Mouse (Mus musculus) ES-Bruce4 (cell line): ENCODE data around the gene Inka2. TPM values are rescaled to one million over a fixed set of nuclear protein-coding genes. Genes with fewer than 3 reads are reported as not detected.

Source experiments
- H3K27ac ChIP-seq: 2 replicates; pipeline ENCODE4 v1.5.1; 2012; ENCODE audit warnings: low read length, inconsistent platforms; ENCODE audit not compliant: insufficient read depth
- H3K27me3 ChIP-seq: 2 replicates; pipeline ENCODE4 v1.6.1; 2012; ENCODE audit warnings: mild to moderate bottlenecking, low read length, inconsistent platforms; ENCODE audit not compliant: control insufficient read depth, poor library complexity, insufficient read depth, severe bottlenecking
- H3K36me3 ChIP-seq: 2 replicates; pipeline ENCODE4 v1.6.1; 2012; ENCODE audit warnings: inconsistent platforms, mild to moderate bottlenecking, low read length, moderate library complexity; ENCODE audit not compliant: control insufficient read depth, poor library complexity, insufficient read depth, severe bottlenecking
- H3K4me1 ChIP-seq: one replicate; pipeline ENCODE4 v1.8.1; 2011; ENCODE audit warnings: low read length; ENCODE audit not compliant: control insufficient read depth, insufficient read depth
- H3K4me3 ChIP-seq: 2 replicates; pipeline ENCODE4 v1.5.1; 2011; ENCODE audit warnings: low read depth, mild to moderate bottlenecking, low read length
- H3K9ac ChIP-seq: 2 replicates; pipeline ENCODE4 v1.6.1; 2012; ENCODE audit warnings: low read depth, mild to moderate bottlenecking, inconsistent platforms; ENCODE audit not compliant: poor library complexity, severe bottlenecking
- H3K9me3 ChIP-seq: replicated peaks from 2 replicates; pipeline ENCODE4 v1.6.1; 2012; ENCODE audit warnings: mild to moderate bottlenecking, low read length, inconsistent platforms; ENCODE audit not compliant: control insufficient read depth, poor library complexity, insufficient read depth, severe bottlenecking
- CTCF ChIP-seq: IDR thresholded peaks from one replicate; pipeline ENCODE4 v1.8.1; 2011; ENCODE audit warnings: low read depth, low read length
- EP300 ChIP-seq: IDR thresholded peaks from 2 replicates; pipeline ENCODE4 v1.6.1; 2011; ENCODE audit warnings: low read depth, low read length; ENCODE audit not compliant: insufficient read depth
- POLR2A ChIP-seq: IDR thresholded peaks from one replicate; pipeline ENCODE4 v1.8.1; 2011; ENCODE audit warnings: low read length; ENCODE audit not compliant: insufficient read depth
- polyA plus RNA-seq: library from polyadenylated mRNA; stranded (reverse); fragments of >200 nt; gene quantifications from 2 replicates; pipeline ENCODE4 v1.2.4, GENCODE M21; 2011; ENCODE audit warnings: low read depth; ENCODE audit not compliant: missing spikeins, insufficient read depth, insufficient read length

The Inka2 gene
- polyA plus RNA-seq, 1 experiment: 4.3 TPM

GRCm38 (mm10) chr3:105769380-105769779 lies 65.0 kb downstream of the Inka2 start:
- no peaks in the 10 kb centered on the region for H3K9me3 ChIP-seq

More at GRCm38 (mm10) chr3:105769380-105769779, 65.0 kb downstream of the Inka2 start:
- Histone ChIP-seq H3K9ac (no peak overlapping the region), H3K27ac (no peak overlapping the region), H3K4me1 (no peaks in the 10 kb centered on the region), H3K4me3 (no peak overlapping the region), H3K27me3 (no peaks in the 10 kb centered on the region), H3K36me3 (no peaks in the 10 kb centered on the region)
- TF ChIP-seq EP300 (no peak), CTCF (no peak), POLR2A (no peak)

Other genes with a start within 250 kb of the Inka2 start
- gene Ddx20, start 17.0 kb upstream of the Inka2 start, polyA plus RNA-seq: 26.0 and 31.3 TPM in 2 replicates
- 87.7 and 88.6 TPM in 2 replicates for gene Rap1a, start 96.7 kb downstream of the Inka2 start, polyA plus RNA-seq
- gene Adora3, start 166.3 kb downstream of the Inka2 start, polyA plus RNA-seq: 0.45 TPM in 1 of 2 replicates, not detected in the other
- gene Tmigd3, start 166.3 kb downstream of the Inka2 start, polyA plus RNA-seq: not detected in 2 replicates
- gene I830077J02Rik, start 228.1 kb downstream of the Inka2 start, polyA plus RNA-seq: not detected in 2 replicates